Mouse (Mus musculus): ENCODE measurements around the gene Ldah. TPM values are rescaled to one million over a fixed set of nuclear protein-coding genes. Genes with fewer than 3 reads are reported as not detected.
A peak's percentile ranks its signal among the peaks of the same experiment; 100 is the strongest.
"Not testable (repeated sequence)": the region's sequence is repeated elsewhere in the genome, so short reads cannot be mapped to it uniquely, and the experiment has no call there.

Ldah gene
- total RNA-seq (2014; fragmentation: Nextera tagmentation), result 28.1 and 33.6 TPM in 2 replicates
- total RNA-seq (2017), result 42.0 and 45.6 TPM in 2 replicates

GRCm38 (mm10) chr12:8207978-8208403, at the start of gene Ldah:
Gene Ldah (plus strand): TSS chr12:8208107.
- peak; percentile 100 for ATAC-seq (replicated peaks; ENCODE audit: low FRiP score, low TSS enrichment, poor library complexity, severe bottlenecking)

- no peak for ATAC-seq (replicated peaks; ENCODE audit: low FRiP score, low TSS enrichment, poor library complexity, severe bottlenecking)
Measured at GRCm38 (mm10) chr12:8167743-8168142, 40.2 kb upstream of the Ldah start.

GRCm38 (mm10) chr12:8180921-8181320, 27.0 kb upstream of the Ldah start:
- ATAC-seq (replicated peaks; ENCODE audit: low FRiP score, low TSS enrichment, poor library complexity, severe bottlenecking), result no peak

- ATAC-seq (replicated peaks; ENCODE audit: low FRiP score, low TSS enrichment, poor library complexity, severe bottlenecking), result no peak
Measured at GRCm38 (mm10) chr12:8181744-8182143, 26.2 kb upstream of the Ldah start.

GRCm38 (mm10) chr12:8184518-8184917, 23.4 kb upstream of the Ldah start:
- no peak for ATAC-seq (replicated peaks; ENCODE audit: low FRiP score, low TSS enrichment, poor library complexity, severe bottlenecking)

GRCm38 (mm10) chr12:8188161-8188560, 19.7 kb upstream of the Ldah start:
- no peak for ATAC-seq (replicated peaks; ENCODE audit: low FRiP score, low TSS enrichment, poor library complexity, severe bottlenecking)

- ATAC-seq (replicated peaks; ENCODE audit: low FRiP score, low TSS enrichment, poor library complexity, severe bottlenecking), result not testable (repeated sequence)
Measured at GRCm38 (mm10) chr12:8188796-8189535, 18.9 kb upstream of the Ldah start.

DNA sequence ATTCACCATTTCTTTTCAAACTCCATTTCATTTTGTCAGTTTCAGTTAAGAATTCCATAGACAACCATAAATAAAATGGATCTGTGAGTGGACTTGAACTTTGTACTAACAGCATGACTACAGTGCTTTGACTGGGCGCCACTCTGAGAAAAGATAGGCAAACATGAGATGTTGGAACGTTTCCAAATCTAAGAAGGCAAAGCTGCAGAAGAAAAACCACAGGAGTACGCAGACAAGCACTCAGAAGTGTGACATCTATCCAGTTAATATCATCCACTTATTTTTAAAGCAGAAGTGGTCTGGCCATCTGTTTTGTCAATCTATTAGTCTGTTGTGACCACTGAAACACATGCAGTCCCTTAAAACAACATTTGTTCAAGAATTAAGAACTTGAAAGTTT, 18.2 kb upstream of the Ldah start:
- ATAC-seq (replicated peaks; ENCODE audit: low FRiP score, low TSS enrichment, poor library complexity, severe bottlenecking), result no peak

- ATAC-seq (replicated peaks; ENCODE audit: low FRiP score, low TSS enrichment, poor library complexity, severe bottlenecking), result no peak
Measured at GRCm38 (mm10) chr12:8205721-8206120, 2.2 kb upstream of the Ldah start.

DNA sequence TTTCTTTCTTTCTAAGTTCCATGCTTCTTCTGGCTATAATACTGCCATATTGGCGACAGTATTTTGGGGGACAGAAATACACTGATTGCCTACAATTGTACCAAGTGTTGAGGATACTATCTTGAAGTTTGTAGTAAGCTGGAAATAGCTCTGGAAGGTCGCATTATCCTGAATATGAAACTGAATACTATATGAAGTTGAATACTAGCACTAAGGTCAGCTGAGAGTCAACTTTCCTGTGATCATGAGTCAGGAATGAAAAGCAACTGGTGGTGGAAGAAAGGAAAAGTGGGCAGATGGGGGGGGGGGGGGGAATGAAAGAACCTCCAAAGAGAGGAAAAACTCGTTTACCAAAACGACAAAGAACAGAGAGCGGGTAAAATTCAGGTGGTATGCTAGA, 329 bp upstream of the Ldah start:
- ATAC-seq (replicated peaks; ENCODE audit: low FRiP score, low TSS enrichment, poor library complexity, severe bottlenecking), result no peak

DNA sequence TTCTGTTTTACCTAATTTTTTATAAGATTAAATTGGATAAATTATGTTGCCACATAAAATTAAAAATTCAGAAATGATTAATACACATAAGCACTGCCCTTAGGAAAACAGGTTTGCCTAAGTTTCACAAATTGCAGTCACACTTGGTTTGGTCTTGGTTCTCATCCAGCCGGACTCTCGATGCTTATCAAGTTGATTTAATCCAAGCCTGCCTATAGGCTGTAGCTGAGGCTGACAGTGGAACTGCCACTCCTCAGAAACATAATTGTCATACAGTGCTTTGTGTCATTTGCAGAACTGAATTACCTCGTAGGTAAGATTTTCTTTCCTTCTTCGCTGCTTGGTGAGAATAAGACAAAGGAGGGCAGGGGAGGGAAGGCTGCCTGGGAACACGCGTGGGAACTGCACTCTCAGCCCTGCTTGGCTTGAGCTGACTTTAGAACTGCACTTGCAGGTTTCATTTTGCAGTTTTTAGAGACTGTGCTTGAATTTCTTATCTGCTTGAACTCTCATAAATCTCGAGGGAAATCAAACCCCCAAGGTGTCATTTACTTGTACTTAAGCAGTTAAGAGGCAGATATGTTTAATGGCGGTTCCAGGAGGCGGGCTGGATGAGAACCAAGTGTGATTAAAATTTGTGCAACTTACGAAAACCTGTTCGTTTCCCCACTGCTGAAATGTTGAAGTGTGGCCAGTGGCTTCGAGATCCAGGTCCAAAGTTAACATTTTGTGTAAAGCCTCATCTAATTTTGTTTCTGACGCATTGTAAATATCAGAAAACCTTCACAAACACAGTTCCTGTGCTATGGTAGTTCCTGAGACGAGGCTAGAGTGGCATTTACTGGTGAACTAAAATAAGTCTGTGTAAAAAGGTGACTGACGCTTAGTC, 8.7 kb downstream of the Ldah start:
- ATAC-seq (replicated peaks; ENCODE audit: low FRiP score, low TSS enrichment, poor library complexity, severe bottlenecking), result no peak

GRCm38 (mm10) chr12:8223036-8223435, 15.1 kb downstream of the Ldah start:
- ATAC-seq (replicated peaks; ENCODE audit: low FRiP score, low TSS enrichment, poor library complexity, severe bottlenecking), result no peak

GRCm38 (mm10) chr12:8231101-8231500, 23.2 kb downstream of the Ldah start:
- no peak for ATAC-seq (replicated peaks; ENCODE audit: low FRiP score, low TSS enrichment, poor library complexity, severe bottlenecking)

DNA sequence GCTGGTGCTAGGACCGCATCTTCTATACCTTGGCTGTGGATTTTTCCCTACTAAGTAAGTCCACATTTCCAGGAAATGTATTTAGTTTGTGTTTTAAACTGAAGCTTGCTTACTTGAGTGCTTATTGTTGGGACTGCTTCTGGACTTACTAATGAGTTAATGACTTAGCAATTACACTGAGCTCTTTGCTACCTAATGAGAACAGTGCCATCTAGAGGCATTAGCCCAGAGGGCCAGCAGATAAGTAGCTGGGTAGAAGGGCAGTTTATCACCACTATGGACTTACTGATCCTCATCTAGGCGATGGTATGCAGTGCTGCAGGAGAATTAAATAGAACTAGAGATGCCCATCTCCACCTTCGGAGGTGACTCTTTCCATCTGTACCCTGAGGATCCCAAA, 24.8 kb downstream of the Ldah start:
- peak; percentile 87 for ATAC-seq (replicated peaks; ENCODE audit: low FRiP score, low TSS enrichment, poor library complexity, severe bottlenecking)

GRCm38 (mm10) chr12:8242181-8242580, 34.3 kb downstream of the Ldah start:
- no peak for ATAC-seq (replicated peaks; ENCODE audit: low FRiP score, low TSS enrichment, poor library complexity, severe bottlenecking)

DNA sequence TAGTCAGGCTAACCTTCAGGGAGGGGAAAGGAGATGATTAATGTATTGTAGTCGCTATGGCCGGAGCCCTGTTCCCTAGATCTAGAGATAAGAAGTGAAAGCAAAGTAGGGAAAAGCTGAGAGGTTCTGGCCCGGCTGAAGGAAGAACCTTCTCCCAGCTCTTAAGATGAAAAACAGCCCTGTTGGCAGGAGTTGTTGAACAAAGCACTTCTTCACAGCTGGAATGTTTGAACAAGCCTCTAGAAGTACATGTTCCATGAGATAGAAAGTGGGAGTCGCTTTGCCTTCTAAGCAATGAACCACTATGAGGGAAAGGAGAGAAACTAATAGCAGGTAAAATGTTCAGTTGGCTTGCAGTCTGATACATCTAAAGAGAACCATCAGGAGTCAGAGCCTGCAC, 36.8 kb downstream of the Ldah start:
- ATAC-seq (replicated peaks; ENCODE audit: low FRiP score, low TSS enrichment, poor library complexity, severe bottlenecking), result no peak

- ATAC-seq (replicated peaks; ENCODE audit: low FRiP score, low TSS enrichment, poor library complexity, severe bottlenecking), result no peak
Measured at GRCm38 (mm10) chr12:8260297-8260696, 52.4 kb downstream of the Ldah start.

DNA sequence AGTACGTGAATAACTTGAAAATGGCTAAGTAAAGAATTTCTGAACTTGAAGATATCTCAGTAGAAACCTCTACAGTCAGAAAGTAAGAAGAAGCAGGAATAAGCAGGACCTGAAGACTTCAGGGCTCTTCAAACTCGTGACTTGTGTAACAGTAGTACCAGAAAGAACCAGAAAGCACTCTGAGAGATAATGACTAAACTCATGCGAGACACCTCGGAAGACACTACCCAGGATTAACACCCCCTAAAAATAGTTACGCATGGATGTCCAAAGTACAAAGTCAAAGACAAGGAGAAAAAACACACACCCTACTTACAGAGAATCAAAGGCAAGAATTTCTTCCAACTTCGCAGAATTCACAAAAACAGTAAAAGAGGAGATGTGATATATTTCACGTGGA, 58.4 kb downstream of the Ldah start:
- ATAC-seq (replicated peaks; ENCODE audit: low FRiP score, low TSS enrichment, poor library complexity, severe bottlenecking), result no peak

DNA sequence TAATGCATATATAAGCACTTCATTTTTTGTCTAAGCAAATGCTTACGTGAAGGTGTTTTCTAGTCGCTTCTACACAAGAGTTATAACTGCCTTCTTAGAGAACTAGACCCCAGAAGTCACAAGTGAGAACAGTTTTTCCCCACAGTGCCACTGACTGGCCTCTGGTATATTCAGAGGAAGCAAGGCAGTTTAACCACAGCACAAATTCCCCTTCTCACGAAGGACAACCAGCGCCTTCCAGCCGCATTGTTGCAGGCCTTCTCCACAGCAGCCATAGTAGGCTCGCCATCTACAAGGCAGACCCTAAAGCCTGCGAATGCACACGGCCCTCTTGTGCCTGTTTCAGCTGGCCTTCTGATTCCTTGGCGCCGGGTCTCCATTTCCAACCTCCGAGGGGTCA, 61.7 kb downstream of the Ldah start:
- no peak for ATAC-seq (replicated peaks; ENCODE audit: low FRiP score, low TSS enrichment, poor library complexity, severe bottlenecking)

DNA sequence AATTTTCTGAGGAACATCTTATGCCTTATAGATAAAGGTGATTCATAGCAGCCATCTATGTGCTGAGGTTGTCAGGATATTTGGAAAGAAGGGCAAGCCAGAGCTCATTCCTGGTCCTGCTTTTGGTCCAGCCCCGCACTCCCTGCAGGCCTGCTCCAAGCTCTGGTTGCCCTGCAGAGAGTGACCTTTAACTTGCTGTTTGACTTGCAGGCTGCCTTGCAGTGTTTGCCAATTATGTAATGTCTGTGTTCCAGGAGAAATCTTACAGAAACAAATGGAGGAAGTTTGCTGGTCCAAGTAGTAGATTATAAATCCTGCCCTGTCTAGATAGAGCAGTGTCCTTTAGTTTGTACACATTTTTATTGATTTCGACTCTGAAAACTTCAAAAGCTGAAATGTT, 63.5 kb downstream of the Ldah start:
- ATAC-seq (replicated peaks; ENCODE audit: low FRiP score, low TSS enrichment, poor library complexity, severe bottlenecking), result no peak
